8 mouse cellular contexts compared by ENCODE assay signal in genomic region chr6:28134251-28134801, GRCm38 (mm10). TPM values are rescaled to one million over a fixed set of nuclear protein-coding genes. Genes with fewer than 3 reads are reported as not detected.
DNase-seq lines count a peak whose midpoint lies in the region; ATAC-seq and TF ChIP-seq lines count a peak whose summit lies in the region.

No protein-coding gene starts in this region.

- peaks cover 55% of the 10 kb centered on the region for H3K27me3 ChIP-seq in lung, embryonic 14.5 days (ENCODE audit: insufficient read depth, low read length)
- no peaks in the 10 kb centered on the region for H3K27me3 ChIP-seq in hindbrain, postnatal 0 days (ENCODE audit: insufficient read depth, low read length)
- peaks cover 9% of the 10 kb centered on the region; the same call in 1 of the 2 replicates for H3K27me3 ChIP-seq in midbrain, embryonic 14.5 days (ENCODE audit: control insufficient read depth, insufficient read depth, low read length)

- no peak overlapping the region for H3K27ac ChIP-seq in lung, embryonic 14.5 days (ENCODE audit: low read depth)
- H3K27ac ChIP-seq in hindbrain, postnatal 0 days: no peak overlapping the region; the same call in 1 of the 2 replicates
- H3K27ac ChIP-seq in midbrain, embryonic 14.5 days (replicated peaks; ENCODE audit: low read depth, low read length): 0 out of 2 replicates have a peak overlapping the region, but pooled peaks have one; percentile 5

- no peak overlapping the region for H3K9ac ChIP-seq in lung, embryonic 14.5 days
- peak overlapping the region; percentile 49 for H3K9ac ChIP-seq in hindbrain, postnatal 0 days (replicated peaks; ENCODE audit: low read length)
- H3K9ac ChIP-seq in midbrain, embryonic 14.5 days (replicated peaks; ENCODE audit: low read length): peak overlapping the region; percentile 59

- H3K4me1 ChIP-seq in lung, embryonic 14.5 days (ENCODE audit: insufficient read depth): no peaks in the 10 kb centered on the region
- no peaks in the 10 kb centered on the region for H3K4me1 ChIP-seq in hindbrain, postnatal 0 days (ENCODE audit: insufficient read depth, low read length)
- peaks cover 24% of the 10 kb centered on the region for H3K4me1 ChIP-seq in midbrain, embryonic 14.5 days (ENCODE audit: control insufficient read depth, insufficient read depth, low read length)

- no peaks in the 10 kb centered on the region for H3K9me3 ChIP-seq in lung, embryonic 14.5 days (ENCODE audit: low read depth, low read length)
- H3K9me3 ChIP-seq in hindbrain, postnatal 0 days (ENCODE audit: low read length): no peaks in the 10 kb centered on the region
- H3K9me3 ChIP-seq in midbrain, embryonic 14.5 days (ENCODE audit: control insufficient read depth, low read length): no peaks in the 10 kb centered on the region

- no peaks in the 10 kb centered on the region for H3K36me3 ChIP-seq in lung, embryonic 14.5 days (ENCODE audit: insufficient read depth)
- no peaks in the 10 kb centered on the region for H3K36me3 ChIP-seq in hindbrain, postnatal 0 days (ENCODE audit: insufficient read depth, low read length)
- H3K36me3 ChIP-seq in midbrain, embryonic 14.5 days (ENCODE audit: control insufficient read depth, insufficient read depth, low read length): no peaks in the 10 kb centered on the region

- peak overlapping the region; percentile 48 for H3K4me3 ChIP-seq in lung, embryonic 14.5 days (ENCODE audit: low read depth, low read length)
- H3K4me3 ChIP-seq in hindbrain, postnatal 0 days (ENCODE audit: low read length): peak overlapping the region; percentile 59
- H3K4me3 ChIP-seq in midbrain, embryonic 14.5 days (replicated peaks; ENCODE audit: low read depth, low read length): peak overlapping the region; percentile 56

- WGBS in lung, embryonic 14.5 days: under 1% methylated on average over 20 of the region's 20 CpGs
- WGBS in hindbrain, postnatal 0 days: under 1% methylated on average over 20 of the region's 20 CpGs
- under 1% methylated on average over 20 of the region's 20 CpGs for WGBS in midbrain, embryonic 14.5 days

- DNase-seq in cerebellum, postnatal 10 days: peak; percentile 49 to 62
- DNase-seq in lung, embryonic 14.5 days: peak; percentile 16
- DNase-seq in lung, postnatal 25 days (ENCODE audit: low spot score): no peak
- DNase-seq in hindbrain, postnatal 0 days (ENCODE audit: low spot score): peak; percentile 45
- peak; percentile 70 for DNase-seq in midbrain, embryonic 14.5 days
- DNase-seq in adrenal gland, adult 2 months: no peak
- DNase-seq in urinary bladder, postnatal 25 days (ENCODE audit: low spot score): no peak

- H3K4me2 ChIP-seq in lung, embryonic 14.5 days: peak overlapping the region; percentile 96
- H3K4me2 ChIP-seq in hindbrain, postnatal 0 days (ENCODE audit: low read depth, low read length): peak overlapping the region; percentile 86
- H3K4me2 ChIP-seq in midbrain, embryonic 14.5 days (ENCODE audit: low read length): peak overlapping the region; percentile 99

- peak; percentile 29 for TF ChIP-seq CTCF in lung, embryonic 14.5 days (IDR thresholded peaks at IDR 0.05; ENCODE audit: low read depth)
- peak; percentile 50 for TF ChIP-seq CTCF in hindbrain, postnatal 0 days (IDR thresholded peaks at IDR 0.05; ENCODE audit: low read depth)

- ATAC-seq in cerebellum, adult (ENCODE audit: insufficient number of reproducible peaks, low FRiP score, low TSS enrichment): no peak
- ATAC-seq in lung, embryonic 14.5 days (ENCODE audit: insufficient read depth): no peak
- ATAC-seq in hindbrain, postnatal 0 days: no peak; the same call in 1 of the 2 replicates
- peak; percentile 21; the same call in 1 of the 2 replicates for ATAC-seq in midbrain, embryonic 14.5 days (ENCODE audit: low FRiP score, low TSS enrichment)

RNA-seq across cellular contexts. Expression of gene Grm8, which starts 0.7 kb away (rescaled TPM):
- polyA plus RNA-seq in lung, embryonic 14.5 days (2014; fragmentation: Nextera tagmentation; extraction: Ambion mirVana): 0.09 TPM in 1 of 2 replicates, not detected in the other
- total RNA-seq in hindbrain, postnatal 0 days (2014; rRNA removed): 14.0 and 16.6 TPM in 2 replicates
- polyA plus RNA-seq in hindbrain, postnatal 0 days (2015; fragmentation: Nextera tagmentation; extraction: Ambion mirVana): 10.6 and 11.3 TPM in 2 replicates
- polyA plus RNA-seq in midbrain, embryonic 14.5 days (2014; fragmentation: Nextera tagmentation; extraction: Ambion mirVana): 10.0 and 12.1 TPM in 2 replicates
- total RNA-seq in adrenal gland, adult 2 months (2021): under 1 TPM; 0.55 to 0.75 TPM
- 0.03 TPM in 1 of 2 replicates, not detected in the other for polyA plus RNA-seq in adrenal gland, adult 2 months (2012; rRNA removed)

Comparison
In these comparisons a context has a peak if more than half of its experiments do, and no peak if none do; other contexts are left out.
1. DNase-seq: peak in cerebellum, postnatal 10 days (2 of 2), lung, embryonic 14.5 days (single experiment), hindbrain, postnatal 0 days (single experiment) and midbrain, embryonic 14.5 days (single experiment); none in lung, postnatal 25 days (single experiment), adrenal gland, adult 2 months (single experiment) and urinary bladder, postnatal 25 days (single experiment).
2. RNA of gene Grm8, which starts 0.7 kb away (polyA plus RNA-seq): 10.0 to 12.1 TPM in midbrain, embryonic 14.5 days and 10.6 to 11.3 TPM in hindbrain, postnatal 0 days; 0.03 TPM in adrenal gland, adult 2 months and 0.09 TPM in lung, embryonic 14.5 days; every median in the first group is over 10 times any median in the second.
3. Peak in every context shown above with its lines, with median percentiles within 50 percentile points of each other: H3K4me2 ChIP-seq and H3K4me3 ChIP-seq.